Mouse (Mus musculus): ENCODE results near the gene Sectm1b. TPM values are rescaled to one million over a fixed set of nuclear protein-coding genes. Genes with fewer than 3 reads are reported as not detected.

The Sectm1b gene
- total RNA-seq, 2 experiments from 2014 or later = not detected

DNA sequence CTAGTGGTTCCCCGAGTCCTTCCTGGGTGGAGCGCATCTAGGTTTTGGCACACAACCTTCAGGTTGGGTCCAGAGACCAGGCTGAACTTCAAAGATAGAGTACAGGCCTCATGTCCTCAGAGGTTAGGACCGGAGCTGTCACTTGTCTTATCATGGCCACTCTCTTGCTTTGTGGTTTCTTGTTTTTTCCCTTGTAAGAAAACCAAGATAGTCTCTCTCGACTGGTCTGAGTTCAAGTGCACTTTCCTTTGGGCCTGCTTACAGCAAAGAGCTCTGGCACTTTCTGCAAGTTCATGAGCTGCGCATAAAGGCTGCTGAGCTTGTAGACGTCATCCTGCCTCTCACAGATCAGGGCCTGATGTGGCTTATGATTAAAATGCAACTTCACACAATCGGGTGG, 36.1 kb downstream of the Sectm1b start:
- DNase-seq = no peak

DNA sequence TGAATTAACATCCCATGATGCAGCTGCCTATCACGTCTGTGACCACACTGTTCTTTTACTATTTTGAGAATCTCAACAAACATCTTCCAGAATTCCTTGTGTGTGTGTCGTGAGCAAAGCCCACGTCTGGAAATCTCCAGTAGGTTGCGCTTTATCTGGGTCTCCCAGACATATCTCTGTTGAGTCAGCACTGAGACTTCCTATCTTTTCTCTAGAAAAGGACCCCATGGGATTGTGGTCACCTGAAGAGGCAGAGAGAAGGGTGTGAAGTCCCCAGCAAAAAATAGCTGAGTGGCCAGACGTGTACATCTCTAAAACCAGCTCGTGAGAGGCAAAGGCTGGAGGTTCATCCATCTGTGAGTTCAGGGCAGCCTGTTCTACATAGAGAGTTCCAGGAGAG, 39.2 kb downstream of the Sectm1b start:
- DNase-seq = no peak

DNA sequence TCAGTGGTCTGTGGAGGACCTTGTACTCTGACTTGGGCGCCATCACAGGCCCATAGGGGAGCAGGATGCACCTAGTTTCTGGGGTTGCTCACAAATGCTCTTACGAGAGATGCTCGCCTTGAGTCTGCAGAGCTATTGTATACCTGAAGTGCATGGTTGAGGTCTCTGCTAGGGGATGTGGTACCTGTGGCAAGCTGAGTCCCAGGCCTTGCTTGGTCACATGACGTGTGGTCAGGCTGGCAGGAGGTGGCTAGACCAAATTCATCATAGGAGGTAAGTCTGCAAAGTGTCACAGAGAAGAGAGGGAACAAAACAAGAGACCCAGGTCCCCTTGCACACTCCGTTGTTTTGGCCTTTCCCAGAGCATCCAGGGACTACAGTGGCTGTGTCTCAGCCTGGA, 43.9 kb downstream of the Sectm1b start:
- no peak for DNase-seq

GRCm38 (mm10) chr11:121017703-121018102, 45.7 kb downstream of the Sectm1b start:
- peak; percentile 60 to 72 for DNase-seq

- DNase-seq = no peak
Measured at GRCm38 (mm10) chr11:121015472-121015871, 47.9 kb downstream of the Sectm1b start.

DNA sequence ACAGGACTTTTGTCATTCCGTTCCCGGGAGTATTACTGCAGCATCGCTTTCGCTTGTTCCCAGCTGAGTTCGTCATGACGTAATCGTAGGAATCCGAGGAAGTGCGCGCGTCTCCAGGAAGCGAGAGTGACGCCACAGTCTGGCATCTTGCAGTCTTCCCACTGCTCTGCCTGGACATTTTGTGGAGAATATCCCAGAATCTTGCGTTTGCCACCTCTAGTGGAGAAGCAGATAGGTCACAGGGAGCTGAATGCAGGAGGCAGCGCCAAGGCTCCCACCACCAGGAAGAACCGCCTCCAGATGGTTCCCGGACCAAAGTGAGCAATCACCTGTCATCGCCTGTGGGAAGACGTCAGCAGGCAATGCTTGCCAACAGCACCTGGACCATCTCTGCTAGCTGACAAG, 48.5 kb downstream of the Sectm1b start:
- peak; percentile 74 to 78 for DNase-seq

DNA sequence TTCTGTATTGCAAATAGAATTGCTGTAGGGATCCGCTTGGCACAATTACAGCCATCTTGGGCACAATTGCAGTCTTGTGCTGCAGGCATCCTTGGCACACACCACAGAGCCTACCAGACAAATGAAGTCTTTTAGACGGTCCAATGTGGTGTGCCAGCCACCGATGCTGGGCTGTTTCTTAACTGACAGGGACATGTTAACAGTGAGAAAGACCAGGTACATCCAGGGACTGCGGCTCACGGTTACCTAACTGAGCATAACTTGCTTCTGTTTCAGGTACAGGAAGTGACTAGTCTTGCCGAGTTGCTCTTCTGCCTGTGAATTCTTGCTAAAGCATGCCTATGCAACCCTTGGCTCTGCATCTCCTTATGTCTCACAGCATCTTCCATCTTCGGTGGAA, 49.7 kb downstream of the Sectm1b start:
- no peak for DNase-seq

GRCm38 (mm10) chr11:121010044-121010755, 53.2 kb downstream of the Sectm1b start:
- DNase-seq = no peak

GRCm38 (mm10) chr11:121006184-121006583, 57.2 kb downstream of the Sectm1b start:
- DNase-seq = no peak

DNA sequence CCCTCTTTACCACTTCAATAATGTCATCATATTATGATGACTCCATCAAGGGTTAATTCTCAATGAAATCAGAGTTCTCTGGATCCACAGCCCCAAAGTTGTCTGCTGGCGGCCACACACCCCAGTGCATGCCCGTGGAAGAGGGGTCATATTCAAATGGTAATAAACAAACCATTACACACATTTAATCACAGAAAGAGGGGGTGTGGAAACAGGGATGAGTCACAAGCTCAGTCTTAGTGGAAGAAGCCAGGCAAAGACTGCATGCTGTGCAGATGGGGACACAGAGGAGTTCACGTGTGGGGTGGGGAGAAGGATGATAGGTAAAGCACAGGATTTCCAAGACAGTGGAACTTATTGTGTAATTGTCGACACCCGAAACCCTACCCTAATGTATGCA, 59.1 kb downstream of the Sectm1b start:
- no peak for DNase-seq

Other genes starting within 250 kb of the Sectm1b start
- 100 to 1,000 TPM in 1 of 2 experiments, 10 to 100 TPM in 1; 41.4 to 258 TPM for gene Fasn, start 239.0 kb downstream of the Sectm1b start, total RNA-seq (2021)
- under 1 TPM; 0.65 to 0.77 TPM for gene Ccdc57, start 130.7 kb downstream of the Sectm1b start, total RNA-seq (2021)
- under 1 TPM; 0.77 to 0.87 TPM for gene Slc16a3, start 115.1 kb downstream of the Sectm1b start, total RNA-seq (2021)
- gene Csnk1d, start 72.2 kb downstream of the Sectm1b start, total RNA-seq (2021) = 10 to 100 TPM; 49.2 to 55.1 TPM
- 1 to 10 TPM in 1 of 2 experiments, under 1 TPM in 1; 0.35 to 1.1 TPM for gene Cd7, start 24.2 kb downstream of the Sectm1b start, total RNA-seq (2021)
- gene Sectm1a, start 17.7 kb upstream of the Sectm1b start, total RNA-seq (2021) = under 1 TPM in 1 of 2 experiments, not detected in 1; 0.26 TPM
- gene Tex19.2, start 55.1 kb upstream of the Sectm1b start, total RNA-seq (2021) = not detected
- gene Tex19.1, start 82.6 kb upstream of the Sectm1b start, total RNA-seq (2021) = not detected
- under 1 TPM in 1 of 2 experiments, not detected in 1; 0.30 TPM for gene Uts2r, start 96.7 kb upstream of the Sectm1b start, total RNA-seq (2021)
- 1 to 10 TPM; 7.4 to 8.8 TPM for gene Hexdc, start 140.9 kb upstream of the Sectm1b start, total RNA-seq (2021)
- 10 to 100 TPM; 17.0 to 17.9 TPM for gene Ogfod3, start 141.1 kb upstream of the Sectm1b start, total RNA-seq (2021)
- 10 to 100 TPM; 10.2 to 12.6 TPM for gene Cybc1, start 165.8 kb upstream of the Sectm1b start, total RNA-seq (2021)
- 10 to 100 TPM; 71.4 to 83.6 TPM for gene Narf, start 173.7 kb upstream of the Sectm1b start, total RNA-seq (2021)
- gene Foxk2, start 196.4 kb upstream of the Sectm1b start, total RNA-seq (2021) = 10 to 100 TPM; 17.7 to 18.5 TPM